Mouse (Mus musculus) layer of hippocampus, adult 11-12 months (tissue): ENCODE measurements at regions not wholly inside any gene's neighbourhood (a gene's known extent, or its start where the extent isn't known, plus 50 kb on each side); places are given as distances from the start of the nearest gene placed in this dataset.
"Not testable (repeated sequence)": the region's sequence is repeated elsewhere in the genome, so short reads cannot be mapped to it uniquely, and the experiment has no call there.

ENCODE experiments used
- DNase-seq: peaks from one replicate; pipeline ENCODE4 v3.0.0; 2022; ENCODE audit warnings: low spot score

DNA sequence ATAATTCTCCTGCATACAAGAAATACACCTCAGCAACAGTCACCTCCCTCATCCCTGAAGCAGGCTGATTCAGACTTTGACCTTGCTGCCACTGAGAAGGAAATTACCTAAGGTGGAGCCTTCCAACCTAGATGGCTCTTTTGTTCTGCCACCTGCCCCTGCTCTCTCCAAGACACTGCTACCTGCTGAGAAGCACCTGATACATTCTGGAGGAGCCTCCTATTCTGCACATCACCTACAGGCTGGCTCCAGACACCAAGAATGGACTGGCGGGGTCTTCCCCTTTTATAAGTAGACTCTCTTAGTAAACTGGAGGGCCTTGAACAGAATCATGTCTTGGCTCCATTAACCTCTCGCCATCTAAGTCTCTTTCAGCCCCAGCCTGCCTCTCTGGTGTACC, 1149.5 kb upstream of the 2610301B20Rik start:
- DNase-seq = not testable (repeated sequence)

DNA sequence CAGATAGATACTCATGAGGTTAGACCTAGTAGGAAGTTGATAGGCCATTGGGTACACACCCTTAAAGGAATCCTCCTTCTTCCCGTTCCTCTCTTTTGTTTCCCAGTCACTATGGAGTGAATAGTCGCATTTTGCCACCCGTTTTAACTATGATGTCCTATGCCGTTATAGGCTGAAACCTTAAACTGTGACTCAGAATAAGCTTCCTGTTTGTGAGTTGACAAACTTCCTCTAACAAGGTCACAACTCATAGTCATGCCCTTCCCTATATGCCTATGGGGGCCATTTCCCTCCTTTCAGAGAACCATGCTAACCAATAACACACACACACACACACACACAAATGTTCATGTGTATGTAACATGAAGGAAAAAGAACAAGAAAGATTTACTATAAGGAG, 1136.6 kb upstream of the 2610301B20Rik start:
- DNase-seq = no peak

GRCm38 (mm10) chr4:9747411-9747938, 1126.8 kb upstream of the 2610301B20Rik start:
- DNase-seq = no peak

GRCm38 (mm10) chr4:9748110-9748509, 1126.2 kb upstream of the 2610301B20Rik start:
- no peak for DNase-seq

GRCm38 (mm10) chr4:9749877-9750276, 1124.4 kb upstream of the 2610301B20Rik start:
- DNase-seq = no peak

- DNase-seq = no peak
These were observed 1123.9 kb upstream of the 2610301B20Rik start for GRCm38 (mm10) chr4:9750404-9750803.

GRCm38 (mm10) chr4:9763321-9763720, 1111.0 kb upstream of the 2610301B20Rik start:
- no peak for DNase-seq

DNA sequence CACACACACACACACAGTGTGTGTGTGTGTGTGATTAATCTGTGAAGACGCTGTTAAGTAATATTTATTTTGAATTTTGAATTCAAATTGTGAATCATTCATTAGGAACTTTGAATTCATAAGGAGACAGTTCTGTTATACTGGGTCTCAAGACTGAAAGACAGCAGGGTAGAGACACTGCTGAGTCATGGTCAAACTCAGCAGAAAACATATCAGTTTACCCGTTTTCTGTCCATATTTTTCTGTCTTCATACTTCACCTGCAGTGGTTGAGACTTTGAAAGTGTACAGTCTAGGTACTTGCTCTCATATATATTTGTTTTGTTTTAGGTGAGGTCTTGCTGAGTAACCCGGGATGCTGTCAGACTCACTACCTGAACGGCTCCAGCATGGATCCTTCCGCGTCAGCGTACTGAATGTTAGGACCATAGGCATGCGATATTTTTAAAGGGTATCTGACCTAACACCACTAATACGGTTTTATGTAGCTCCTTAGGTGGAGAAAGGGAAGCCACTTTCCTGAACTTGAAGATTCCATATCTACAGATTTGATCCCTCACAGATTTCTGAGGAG, 1104.6 kb upstream of the 2610301B20Rik start:
- peak; percentile 4 for DNase-seq

DNA sequence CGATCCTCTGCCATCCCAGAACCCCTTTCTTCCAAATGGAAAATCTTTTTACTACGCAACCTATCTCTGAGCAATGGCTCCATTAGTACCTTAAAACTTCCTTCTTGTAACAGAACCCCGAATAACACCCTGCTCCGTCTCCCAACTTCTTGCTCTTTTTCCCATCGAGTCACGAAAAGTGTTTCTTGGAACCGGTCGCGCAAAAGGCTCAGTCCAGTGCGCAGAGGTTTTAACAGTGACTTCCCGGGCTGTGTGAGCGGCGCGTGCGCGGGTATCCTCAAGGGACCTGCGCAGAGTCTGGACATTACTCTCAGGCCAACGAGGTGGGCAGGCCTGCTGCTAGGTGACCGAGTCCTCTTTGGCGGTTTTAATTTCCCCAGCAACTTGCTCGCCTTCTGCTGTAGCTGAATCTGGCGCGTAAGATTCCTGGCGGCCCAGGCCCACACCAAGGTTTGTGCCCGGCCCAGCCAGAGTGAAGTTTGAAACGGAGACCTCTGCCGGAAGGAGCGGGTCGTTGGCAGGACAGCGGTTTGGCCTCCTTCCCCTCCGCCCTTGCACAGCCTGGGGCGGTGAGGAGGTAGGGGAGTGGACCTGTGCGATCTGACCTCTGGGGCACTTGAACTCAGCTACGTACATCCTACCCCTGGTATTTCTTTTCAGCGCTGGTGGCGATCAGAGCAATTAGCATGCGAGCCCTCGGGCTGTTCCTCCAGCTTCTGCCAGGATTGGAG, 1103.8 kb upstream of the 2610301B20Rik start:
- DNase-seq = peak; percentile 13

DNA sequence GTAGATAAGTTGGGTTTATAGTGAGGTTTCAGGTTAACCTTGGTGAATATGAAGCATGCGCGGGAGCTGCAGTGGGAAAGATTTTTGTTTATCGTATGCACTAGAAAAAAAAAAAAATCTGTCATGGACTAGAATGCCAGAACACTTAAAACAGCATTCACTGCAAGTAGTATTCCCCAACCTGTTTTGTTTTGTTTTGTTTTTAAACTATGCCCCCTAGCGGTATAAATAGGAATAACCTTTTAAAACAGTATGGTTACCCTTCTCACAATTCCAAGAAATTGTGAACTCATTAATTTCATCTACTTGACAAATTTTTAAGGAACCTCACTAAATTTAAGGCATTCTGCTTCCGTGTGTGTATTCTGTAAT, 1103.2 kb upstream of the 2610301B20Rik start:
- DNase-seq = no peak

- DNase-seq = no peak
These were observed 1095.9 kb upstream of the 2610301B20Rik start for GRCm38 (mm10) chr4:9778391-9778790.

DNA sequence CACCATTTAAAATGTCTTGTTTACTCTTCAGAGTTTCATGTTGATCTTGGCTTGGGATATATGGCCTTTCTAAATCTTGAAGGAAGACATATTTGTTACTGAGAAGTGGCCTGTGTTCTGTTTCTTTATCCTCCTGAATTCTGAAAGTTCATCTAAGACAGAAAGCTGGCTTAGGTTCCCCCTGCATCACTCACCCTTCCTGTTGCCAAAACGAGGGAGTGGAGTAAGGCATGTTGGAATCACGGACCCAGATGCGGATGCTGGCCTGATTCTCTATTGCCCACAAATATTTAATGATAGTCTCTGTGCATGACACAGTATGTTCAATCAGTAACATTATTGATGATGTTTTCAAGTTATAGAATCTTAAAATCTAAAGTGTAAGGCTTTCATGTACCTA, 1094.7 kb upstream of the 2610301B20Rik start:
- DNase-seq = no peak

DNA sequence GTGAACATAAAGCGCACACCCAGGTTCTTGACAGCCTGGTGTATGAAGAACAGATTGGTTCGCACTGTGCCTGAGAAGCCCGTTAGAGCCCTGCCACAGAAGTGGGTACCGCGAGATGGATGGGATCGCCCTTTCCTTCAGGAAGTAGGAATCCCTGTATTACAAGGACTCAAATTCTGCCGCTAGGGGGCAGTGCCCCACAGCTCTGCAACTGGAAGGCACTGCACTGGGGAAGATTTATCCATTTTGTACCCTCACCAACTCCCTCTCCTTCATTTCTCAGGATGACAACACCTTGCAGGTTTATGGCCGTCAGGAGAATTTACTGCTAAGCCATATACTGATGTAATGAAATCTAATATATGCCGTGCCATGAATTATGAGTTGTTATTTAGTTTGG, 1094.1 kb upstream of the 2610301B20Rik start:
- DNase-seq = peak; percentile 67

DNA sequence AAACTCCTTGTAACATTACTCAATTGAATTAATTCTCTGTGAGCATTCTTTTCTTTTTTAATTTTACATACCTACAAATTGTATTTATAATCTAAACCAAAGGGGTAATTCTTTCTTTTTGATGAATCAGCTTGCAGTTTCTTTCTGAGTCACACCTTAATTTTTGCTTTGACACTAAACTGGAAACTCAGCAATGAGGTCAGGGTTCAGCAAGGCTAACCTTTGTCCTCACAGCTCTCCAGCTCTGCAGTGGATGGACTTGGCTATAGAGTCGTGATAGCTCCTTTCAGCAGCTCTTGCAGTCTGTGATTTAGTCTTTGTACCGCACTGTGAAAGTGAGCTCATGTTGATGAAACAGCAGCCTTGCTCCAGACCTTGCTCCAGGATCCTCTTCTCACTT, 1093.0 kb upstream of the 2610301B20Rik start:
- DNase-seq = no peak

DNA sequence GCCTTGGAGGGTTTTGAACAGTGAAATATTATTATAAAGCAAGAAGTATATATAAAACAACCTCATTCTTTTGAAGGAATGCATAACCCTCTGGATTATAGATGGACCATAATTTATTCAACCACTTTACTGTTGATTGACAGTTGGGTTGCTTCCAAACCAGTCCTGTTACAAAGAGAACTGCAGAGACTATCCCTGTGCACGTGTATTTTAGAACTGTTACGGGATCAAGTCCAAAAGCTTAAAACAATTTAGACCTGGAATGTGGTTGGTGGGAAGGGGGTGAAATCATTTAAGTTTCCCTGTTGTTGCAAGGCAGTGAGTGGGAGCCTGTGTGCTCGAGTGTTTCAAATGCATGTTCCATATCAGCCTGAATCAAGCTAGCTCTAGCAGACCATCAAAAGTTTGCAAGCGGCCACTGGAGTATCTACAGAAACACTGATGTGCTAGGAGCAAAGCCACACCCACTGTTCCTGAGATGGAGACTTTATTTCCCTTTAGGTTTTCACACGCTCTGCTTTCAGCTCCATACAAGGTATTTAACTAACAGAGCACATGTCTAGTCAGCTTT, 1086.4 kb upstream of the 2610301B20Rik start:
- DNase-seq = no peak

GRCm38 (mm10) chr4:9790478-9790877, 1083.8 kb upstream of the 2610301B20Rik start:
- no peak for DNase-seq
